Mouse (Mus musculus) liver, postnatal 0 days (tissue): Measurements from ENCODE around the gene Myoz1.

Experiments used
- CTCF ChIP-seq: sonication (generic); IDR thresholded peaks from 2 replicates; pipeline ENCODE4 v1.5.1; 2016; ENCODE audit warnings: antibody characterized with exemption, low read depth
- EP300 ChIP-seq: IDR thresholded peaks from 2 replicates; pipeline ENCODE4 v1.6.1; 2016; ENCODE audit warnings: antibody characterized with exemption, low read depth, mild to moderate bottlenecking

DNA sequence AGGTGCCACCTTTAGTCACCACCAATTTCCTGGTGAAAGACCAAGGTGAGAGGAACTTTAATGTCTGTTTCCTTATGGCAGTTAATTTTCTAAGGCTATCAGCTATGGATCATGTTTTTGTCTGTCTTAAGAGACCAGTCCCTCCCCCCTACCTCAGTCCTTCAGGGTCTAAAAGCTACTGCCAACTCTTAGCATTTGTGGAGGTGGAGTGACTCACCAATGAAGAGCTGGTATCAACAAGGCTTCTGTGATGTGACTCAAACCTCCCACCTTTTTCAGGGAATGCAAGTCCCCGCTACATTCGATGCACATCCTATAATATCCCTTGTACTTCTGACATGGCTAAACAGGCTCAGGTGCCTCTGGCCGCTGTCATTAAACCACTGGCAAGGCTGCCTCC lies 30.2 kb upstream of the Myoz1 start:
- TF ChIP-seq EP300 (no peak), CTCF (no peak)
